26 mouse cellular contexts compared by ENCODE assay signal in genomic region chr8:53892770-53893169, GRCm38 (mm10).
DNase-seq lines count a peak whose midpoint lies in the region; ATAC-seq lines count a peak whose summit lies in the region.
"Had no signal": no experiment of that assay in that cellular context is flagged by ENCODE, and none has a peak within 500 bp of the region (broad histone marks: within the 10 kb centered on the region; RNA-seq: fewer than 3 reads in every experiment).

No protein-coding gene starts in this region.

- DNase-seq in forebrain, embryonic 10.5 days (ENCODE audit: extremely low spot score, low spot score), result no peak
- DNase-seq in left cerebral cortex, postnatal 4 days, result peak; percentile 29
- DNase-seq in left cerebral cortex, adult 8-10 months (ENCODE audit: low spot score in 2 of 2), result no peak
- peak; percentile 64 for DNase-seq in brain, embryonic 18.5 days (ENCODE audit: low read depth, low spot score)
- DNase-seq in telencephalon, adult 2 months (ENCODE audit: low read depth, low spot score), result peak; percentile 17
- DNase-seq: adrenal gland, adult 8-10 months; cerebellum, adult 8-10 months; gastrocnemius, postnatal 25 days; heart, adult 18-20 months; heart, postnatal 10 days; kidney, adult 18-20 months; kidney, postnatal 4 days; liver; lung, postnatal 36 days had no signal

- ATAC-seq in forebrain, embryonic 15.5 days (replicated peaks), result peak; percentile 94
- ATAC-seq in activated CD4-positive, CD25-positive, alpha-beta regulatory T cell, adult 4 months, result no peak
- ATAC-seq: inflammation-experienced regulatory T-cells, adult 6 months; midbrain, embryonic 16.5 days had no signal

- H3K36me3 ChIP-seq in forebrain, embryonic 15.5 days, result no peaks in the 10 kb centered on the region
- H3K36me3 ChIP-seq in forebrain, embryonic 10.5 days (replicated peaks), result no peaks in the 10 kb centered on the region
- H3K36me3 ChIP-seq: embryonic facial prominence, embryonic 12.5 days; heart, embryonic 12.5 days; hindbrain, embryonic 10.5 days; limb, embryonic 10.5 days; liver, embryonic 15.5 days; lung, embryonic 15.5 days had no signal

- 41% methylated on average over 3 of the region's 3 CpGs for WGBS in forebrain, embryonic 15.5 days
- WGBS in forebrain, embryonic 10.5 days, result 77% methylated on average over 3 of the region's 3 CpGs

- H3K4me3 ChIP-seq in forebrain, embryonic 15.5 days, result no peak overlapping the region
- no peak overlapping the region for H3K4me3 ChIP-seq in forebrain, embryonic 10.5 days
- H3K4me3 ChIP-seq: embryonic facial prominence, embryonic 12.5 days; erythroblast, embryonic 14.5 days; heart, embryonic 12.5 days; hindbrain, embryonic 10.5 days; limb, embryonic 10.5 days; liver, embryonic 15.5 days; lung, embryonic 15.5 days; megakaryocyte, embryonic 14.5 days had no signal

- H3K27me3 ChIP-seq in forebrain, embryonic 15.5 days, result no peaks in the 10 kb centered on the region
- H3K27me3 ChIP-seq in forebrain, embryonic 10.5 days (ENCODE audit: poor library complexity, severe bottlenecking), result no peaks in the 10 kb centered on the region
- H3K27me3 ChIP-seq: embryonic facial prominence, embryonic 12.5 days; heart, embryonic 12.5 days; liver, embryonic 15.5 days; lung, embryonic 15.5 days; megakaryocyte, embryonic 14.5 days had no signal

- H3K9me3 ChIP-seq in forebrain, embryonic 15.5 days, result no peaks in the 10 kb centered on the region
- H3K9me3 ChIP-seq in forebrain, embryonic 10.5 days, result no peaks in the 10 kb centered on the region
- H3K9me3 ChIP-seq: embryonic facial prominence, embryonic 12.5 days; heart, embryonic 12.5 days; hindbrain, embryonic 10.5 days; limb, embryonic 10.5 days; liver, embryonic 15.5 days; lung, embryonic 15.5 days; megakaryocyte, embryonic 14.5 days had no signal

- H3K4me2 ChIP-seq in forebrain, embryonic 15.5 days (replicated peaks), result no peak overlapping the region
- H3K4me2 ChIP-seq: embryonic facial prominence, embryonic 12.5 days; heart, embryonic 12.5 days; liver, embryonic 15.5 days; lung, embryonic 15.5 days had no signal

- intact Hi-C loops in left cerebral cortex, postnatal 4 days (cut with DNase I), result no loop called here

- H3K9ac ChIP-seq in forebrain, embryonic 15.5 days (replicated peaks), result no peak overlapping the region
- H3K9ac ChIP-seq: embryonic facial prominence, embryonic 12.5 days; heart, embryonic 12.5 days; liver, embryonic 15.5 days; lung, embryonic 15.5 days had no signal

- no peak overlapping the region for H3K27ac ChIP-seq in forebrain, embryonic 15.5 days (replicated peaks)
- H3K27ac ChIP-seq in forebrain, embryonic 10.5 days, result no peak overlapping the region
- H3K27ac ChIP-seq: embryonic facial prominence, embryonic 12.5 days; hindbrain, embryonic 10.5 days; limb, embryonic 10.5 days; liver, embryonic 15.5 days; lung, embryonic 15.5 days had no signal

- peaks cover 8% of the 10 kb centered on the region for H3K4me1 ChIP-seq in forebrain, embryonic 15.5 days
- no peaks in the 10 kb centered on the region for H3K4me1 ChIP-seq in forebrain, embryonic 10.5 days
- H3K4me1 ChIP-seq: embryonic facial prominence, embryonic 12.5 days; heart, embryonic 12.5 days; hindbrain, embryonic 10.5 days; limb, embryonic 10.5 days; liver, embryonic 15.5 days; lung, embryonic 15.5 days had no signal

Comparison
In these comparisons a context has a peak if more than half of its experiments do, and no peak if none do; other contexts are left out.
1. DNase-seq: peak in left cerebral cortex, postnatal 4 days (single experiment), brain, embryonic 18.5 days (single experiment) and telencephalon, adult 2 months (single experiment); none in forebrain, embryonic 10.5 days (single experiment) and left cerebral cortex, adult 8-10 months (0 of 2).